Mouse (Mus musculus): ENCODE measurements around the gene Hemgn. TPM values are rescaled to one million over a fixed set of nuclear protein-coding genes. Genes with fewer than 3 reads are reported as not detected.

Hemgn gene
- polyA plus RNA-seq, 1 experiment from 2014 or later: 13.4 TPM

DNA sequence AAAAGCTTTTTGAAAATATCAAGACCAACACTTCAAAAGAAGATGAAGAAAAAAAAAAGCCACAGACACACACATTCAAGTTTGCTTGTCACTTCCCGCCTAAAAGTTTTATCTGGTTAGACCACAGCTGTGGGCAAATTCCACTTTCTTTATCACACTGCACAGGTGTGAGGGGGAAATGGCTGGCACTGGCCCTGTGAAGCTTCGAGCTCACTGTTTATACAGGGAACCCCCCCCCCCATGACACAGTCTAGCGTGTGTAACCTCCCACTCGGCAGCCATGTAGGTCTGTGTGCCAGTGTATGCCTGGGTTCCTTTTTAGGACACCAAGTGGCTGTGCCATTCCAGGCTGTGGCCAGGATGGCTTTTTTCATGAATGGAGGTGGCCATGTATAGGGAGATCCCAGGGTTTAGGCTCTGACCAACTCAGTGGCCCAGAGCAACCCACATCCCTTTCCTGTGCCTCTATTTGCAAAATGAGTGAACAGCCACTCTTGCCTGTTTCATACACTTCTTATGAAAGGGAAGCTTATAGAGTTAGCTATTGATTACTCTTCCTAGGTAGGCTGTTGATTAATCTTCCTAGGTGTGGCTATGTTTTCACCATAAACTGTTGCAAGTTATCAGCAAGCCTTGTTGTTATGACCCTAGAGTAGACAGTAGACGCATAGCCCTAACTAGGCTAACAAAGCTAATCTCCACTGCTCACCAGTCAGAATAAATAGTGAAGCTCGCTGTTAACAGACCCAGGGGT is 9.1 kb downstream of the Hemgn start:
- 84% methylated on average over 6 of the region's 6 CpGs for WGBS
- no peak for DNase-seq (ENCODE audit: low spot score)
- H3K27ac ChIP-seq: no peak overlapping the region
- H3K36me3 ChIP-seq: no peaks in the 10 kb centered on the region
- no peaks in the 10 kb centered on the region for H3K9me3 ChIP-seq (replicated peaks)
- H3K4me1 ChIP-seq: no peaks in the 10 kb centered on the region
- no peak overlapping the region for H3K4me3 ChIP-seq
- no peaks in the 10 kb centered on the region for H3K27me3 ChIP-seq (ENCODE audit: low read depth, poor library complexity, severe bottlenecking)

- Histone ChIP-seq H3K27me3 (ENCODE audit: low read depth, poor library complexity, severe bottlenecking) (0 out of 2 replicates have a peak, but pooled peaks cover 3% of the 10 kb centered on the region), H3K36me3 (no peaks in the 10 kb centered on the region), H3K9me3 (replicated peaks) (no peaks in the 10 kb centered on the region), H3K4me1 (no peaks in the 10 kb centered on the region), H3K4me3 (no peak overlapping the region), H3K27ac (no peak overlapping the region)
- WGBS: 83% methylated on average over 4 of the region's 4 CpGs
- DNase-seq (ENCODE audit: low spot score): no peak
Observed at GRCm38 (mm10) chr4:46398839-46399238, 14.5 kb downstream of the Hemgn start.

DNA sequence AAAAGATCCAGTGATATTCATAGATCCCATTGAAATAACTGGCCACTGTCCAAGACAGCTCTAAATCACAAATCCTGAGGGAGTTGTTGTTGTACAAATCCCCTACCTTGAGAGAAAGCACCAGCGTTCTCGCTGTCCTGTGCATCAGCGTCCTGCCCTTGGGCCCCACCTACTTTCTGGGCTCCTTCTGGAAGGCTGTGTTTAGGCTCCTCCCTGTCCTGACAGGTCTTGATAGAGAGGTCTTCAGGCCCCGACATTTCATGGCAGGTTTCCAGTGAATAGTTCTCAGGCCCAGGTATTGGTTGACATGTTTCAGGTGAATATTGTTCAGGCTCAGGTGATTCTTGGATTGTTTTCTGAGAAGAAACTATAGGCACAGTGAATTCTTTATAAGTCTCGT is 17.6 kb downstream of the Hemgn start:
- DNase-seq (ENCODE audit: low spot score): no peak
- H3K36me3 ChIP-seq: no peaks in the 10 kb centered on the region
- WGBS: 41% methylated on average over 5 of the region's 5 CpGs

GRCm38 (mm10) chr4:46394388-46394787 is 18.9 kb downstream of the Hemgn start:
- Histone ChIP-seq H3K4me1 (peaks cover 5% of the 10 kb centered on the region), H3K36me3 (no peaks in the 10 kb centered on the region), H3K4me3 (no peak overlapping the region), H3K27ac (no peak overlapping the region), H3K9me3 (replicated peaks) (no peaks in the 10 kb centered on the region), H3K27me3 (ENCODE audit: low read depth, poor library complexity, severe bottlenecking) (0 out of 2 replicates have a peak, but pooled peaks cover 3% of the 10 kb centered on the region)
- no peak for DNase-seq (ENCODE audit: low spot score)
- WGBS: 81% methylated on average over 2 of the region's 2 CpGs

More for the DNA sequence above, 17.6 kb downstream of the Hemgn start:
- Histone ChIP-seq H3K4me1 (no peaks in the 10 kb centered on the region), H3K27ac (no peak overlapping the region), H3K9me3 (replicated peaks) (no peaks in the 10 kb centered on the region), H3K4me3 (no peak overlapping the region), H3K27me3 (ENCODE audit: low read depth, poor library complexity, severe bottlenecking) (0 out of 2 replicates have a peak, but pooled peaks cover 3% of the 10 kb centered on the region)

- Histone ChIP-seq H3K36me3 (peaks cover 9% of the 10 kb centered on the region), H3K4me3 (peak overlapping the region; percentile 74), H3K27ac (peak overlapping the region; percentile 98), H3K27me3 (ENCODE audit: low read depth, poor library complexity, severe bottlenecking) (no peaks in the 10 kb centered on the region), H3K9me3 (replicated peaks) (no peaks in the 10 kb centered on the region), H3K4me1 (peaks cover 7% of the 10 kb centered on the region)
- DNase-seq (ENCODE audit: low spot score): peak; percentile 86
- 24% methylated on average over 9 of the region's 9 CpGs for WGBS
Observed at GRCm38 (mm10) chr4:46390390-46390970, 22.8 kb downstream of the Hemgn start.

- DNase-seq (ENCODE audit: low spot score): peak; percentile 59
- H3K36me3 ChIP-seq: peaks cover 16% of the 10 kb centered on the region
- WGBS: 2% methylated on average over 24 of the region's 24 CpGs
Observed at GRCm38 (mm10) chr4:46389612-46390341, 23.5 kb downstream of the Hemgn start.

GRCm38 (mm10) chr4:46389013-46389611 is 24.2 kb downstream of the Hemgn start, which contains the start of gene Trmo:
Trmo (minus strand) TSS chr4:46389437.
- DNase-seq (ENCODE audit: low spot score): peak; percentile 97
- H3K9me3 ChIP-seq (replicated peaks): no peaks in the 10 kb centered on the region
- H3K36me3 ChIP-seq: peaks cover 22% of the 10 kb centered on the region
- H3K27me3 ChIP-seq (ENCODE audit: low read depth, poor library complexity, severe bottlenecking): no peaks in the 10 kb centered on the region
- peak within 1 kb of the TSS; percentile 74 for H3K4me3 ChIP-seq
- under 1% methylated on average over 56 of the region's 56 CpGs for WGBS
- H3K27ac ChIP-seq: peak within 1 kb of the TSS; percentile 98
- H3K4me1 ChIP-seq: peaks cover 7% of the 10 kb centered on the region

More at GRCm38 (mm10) chr4:46389612-46390341, 23.5 kb downstream of the Hemgn start:
- Histone ChIP-seq H3K4me3 (peak overlapping the region; percentile 74), H3K27ac (peak overlapping the region; percentile 98), H3K9me3 (replicated peaks) (no peaks in the 10 kb centered on the region), H3K4me1 (peaks cover 7% of the 10 kb centered on the region), H3K27me3 (ENCODE audit: low read depth, poor library complexity, severe bottlenecking) (no peaks in the 10 kb centered on the region)

DNA sequence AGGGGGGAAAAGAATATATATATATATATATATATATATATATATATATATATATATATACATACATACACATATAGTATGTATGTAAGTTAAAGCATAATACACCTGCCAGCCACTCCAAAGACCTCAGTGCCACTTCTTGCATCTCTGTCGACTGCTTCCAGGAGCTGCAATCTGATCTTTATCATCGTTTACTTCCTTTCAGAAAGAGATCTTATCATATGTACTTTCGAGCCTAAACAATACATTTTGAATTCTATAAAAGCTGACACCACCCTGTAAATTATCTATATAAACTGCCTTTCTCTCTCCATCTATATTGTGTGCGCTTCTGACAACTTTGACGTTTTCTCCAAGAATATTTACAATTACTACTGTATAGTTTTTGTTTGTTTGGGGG is 24.8 kb downstream of the Hemgn start:
- peaks cover 27% of the 10 kb centered on the region for H3K36me3 ChIP-seq
- H3K4me3 ChIP-seq: peak overlapping the region; percentile 74
- H3K27ac ChIP-seq: peak overlapping the region; percentile 98
- 35% methylated on average over 5 of the region's 5 CpGs for WGBS
- H3K27me3 ChIP-seq (ENCODE audit: low read depth, poor library complexity, severe bottlenecking): no peaks in the 10 kb centered on the region
- no peaks in the 10 kb centered on the region for H3K9me3 ChIP-seq (replicated peaks)
- H3K4me1 ChIP-seq: peaks cover 7% of the 10 kb centered on the region
- no peak for DNase-seq (ENCODE audit: low spot score)

DNA sequence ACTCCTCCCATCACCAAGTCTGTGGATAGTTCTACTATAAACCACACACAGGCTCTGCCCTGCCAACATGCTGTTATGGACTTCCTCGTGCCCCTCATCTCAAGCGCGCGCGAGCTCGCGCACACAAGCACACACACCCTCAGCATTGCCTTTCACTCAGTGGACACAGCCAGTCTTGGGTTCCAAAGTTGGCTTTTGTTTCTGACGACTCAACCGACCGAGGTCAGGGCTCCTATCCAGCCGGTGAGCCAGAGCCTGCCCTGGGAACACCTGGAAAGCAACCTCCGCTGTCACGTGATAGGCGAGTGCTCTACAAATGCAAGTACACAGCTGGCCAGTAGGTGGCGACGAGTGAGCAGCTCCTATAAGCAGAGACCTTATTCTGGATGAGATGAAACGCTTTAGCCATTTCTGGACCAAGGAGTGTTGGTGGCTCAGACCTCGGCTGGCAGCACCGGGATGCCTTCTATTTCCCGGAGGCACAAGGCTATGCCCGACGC is 38.4 kb downstream of the Hemgn start:
- DNase-seq (ENCODE audit: low spot score): peak; percentile 89
- 0 out of 2 replicates have a peak overlapping the region, but pooled peaks have one; percentile 38 for H3K27ac ChIP-seq
- peak overlapping the region; percentile 46 for H3K4me3 ChIP-seq
- no peaks in the 10 kb centered on the region for H3K9me3 ChIP-seq (replicated peaks)
- H3K4me1 ChIP-seq: peaks cover 19% of the 10 kb centered on the region
- 21% methylated on average over 22 of the region's 22 CpGs for WGBS
- H3K27me3 ChIP-seq (ENCODE audit: low read depth, poor library complexity, severe bottlenecking): peaks cover 17% of the 10 kb centered on the region
- H3K36me3 ChIP-seq: peaks cover 42% of the 10 kb centered on the region

- H3K9me3 ChIP-seq (replicated peaks): no peaks in the 10 kb centered on the region
- DNase-seq (ENCODE audit: low spot score): no peak
- H3K4me3 ChIP-seq: peak overlapping the region; percentile 46
- peaks cover 19% of the 10 kb centered on the region for H3K4me1 ChIP-seq
- peaks cover 38% of the 10 kb centered on the region for H3K36me3 ChIP-seq
- H3K27me3 ChIP-seq (ENCODE audit: low read depth, poor library complexity, severe bottlenecking): peaks cover 22% of the 10 kb centered on the region
- H3K27ac ChIP-seq: no peak overlapping the region
- WGBS: 60% methylated on average over 6 of the region's 6 CpGs
Observed at GRCm38 (mm10) chr4:46374455-46374854, 38.9 kb downstream of the Hemgn start.

- H3K9me3 ChIP-seq (replicated peaks): no peaks in the 10 kb centered on the region
- peaks cover 23% of the 10 kb centered on the region for H3K4me1 ChIP-seq
- DNase-seq (ENCODE audit: low spot score): peak; percentile 62
- H3K4me3 ChIP-seq: peak overlapping the region; percentile 43
- H3K36me3 ChIP-seq: peaks cover 3% of the 10 kb centered on the region
- peak overlapping the region; percentile 78 for H3K27ac ChIP-seq
- H3K27me3 ChIP-seq (ENCODE audit: low read depth, poor library complexity, severe bottlenecking): peaks cover 52% of the 10 kb centered on the region
- WGBS: 3% methylated on average over 19 of the region's 19 CpGs
Observed at GRCm38 (mm10) chr4:46371030-46371429, 42.3 kb downstream of the Hemgn start.

- DNase-seq (ENCODE audit: low spot score): no peak
- H3K27ac ChIP-seq: no peak overlapping the region
- H3K27me3 ChIP-seq (ENCODE audit: low read depth, poor library complexity, severe bottlenecking): peaks cover 58% of the 10 kb centered on the region
- H3K36me3 ChIP-seq: no peaks in the 10 kb centered on the region
- H3K4me1 ChIP-seq: peaks cover 23% of the 10 kb centered on the region
- peak overlapping the region; percentile 43; the same call in 1 of the 2 replicates for H3K4me3 ChIP-seq
- 41% methylated on average over 6 of the region's 6 CpGs for WGBS
- H3K9me3 ChIP-seq (replicated peaks): no peaks in the 10 kb centered on the region
Observed at GRCm38 (mm10) chr4:46370406-46370805, 42.9 kb downstream of the Hemgn start.

Data from limb, embryonic 10.5 days (tissue).